Mouse (Mus musculus) forebrain, embryonic 11.5 days (tissue): ENCODE results near the gene Gm13889. TPM values are rescaled to one million over a fixed set of nuclear protein-coding genes. Genes with fewer than 3 reads are reported as not detected.

ENCODE experiments used
- polyA plus RNA-seq: library from polyadenylated mRNA; unstranded; fragments of >200 nt; fragmentation: Nextera tagmentation; extraction: Ambion mirVana; gene quantifications from 2 replicates; pipeline ENCODE4 v1.2.1, GENCODE M21; 2014

The Gm13889 gene
- polyA plus RNA-seq, 1 experiment from 2014 or later, result 8.5 TPM

Other genes with a start within 250 kb of the Gm13889 start
- 78.3 and 78.6 TPM in 2 replicates for gene Ext2, start 134.6 kb downstream of the Gm13889 start, polyA plus RNA-seq
- gene Accs, start 107.3 kb downstream of the Gm13889 start, polyA plus RNA-seq, result 7.7 and 11.1 TPM in 2 replicates
- 0.09 TPM in 1 of 2 replicates, not detected in the other for gene Accsl, start 88.0 kb downstream of the Gm13889 start, polyA plus RNA-seq
- gene Gm27027, start 39.2 kb upstream of the Gm13889 start, polyA plus RNA-seq, result not detected in 2 replicates
- 51.4 and 51.9 TPM in 2 replicates for gene Alkbh3, start 53.6 kb upstream of the Gm13889 start, polyA plus RNA-seq
- gene Hsd17b12, start 200.8 kb upstream of the Gm13889 start, polyA plus RNA-seq, result 117 and 128 TPM in 2 replicates